Mouse (Mus musculus) hindbrain, embryonic 16.5 days (tissue): ENCODE results near the gene Ampd2. TPM values are rescaled to one million over a fixed set of nuclear protein-coding genes. Genes with fewer than 3 reads are reported as not detected.

Source experiments
- ATAC-seq: fragments of 200-750 bp; cut with Nextera tagmentation; 2 replicates; pipeline ENCODE4 v1.8.0; 2017; ENCODE audit warnings: moderate TSS enrichment, moderate library complexity
- H3K27ac ChIP-seq: fragments of 300-500 bp; sonication (generic); 2 replicates; pipeline ENCODE4 v1.5.1; 2014; ENCODE audit warnings: low read depth, mild to moderate bottlenecking, control low read depth, low read length, moderate library complexity
- H3K27me3 ChIP-seq: fragments of 300-500 bp; sonication (generic); replicated peaks from 2 replicates; pipeline ENCODE4 v1.6.1; 2014; ENCODE audit warnings: low read length; ENCODE audit not compliant: control insufficient read depth, insufficient read depth
- H3K36me3 ChIP-seq: fragments of 300-500 bp; sonication (generic); 2 replicates; pipeline ENCODE4 v1.6.1; 2014; ENCODE audit warnings: mild to moderate bottlenecking, low read length, moderate library complexity, mixed read lengths; ENCODE audit not compliant: control insufficient read depth, insufficient read depth
- H3K4me1 ChIP-seq: fragments of 300-500 bp; sonication (generic); 2 replicates; pipeline ENCODE4 v1.6.1; 2014; ENCODE audit warnings: low read depth, low read length; ENCODE audit not compliant: control insufficient read depth, insufficient read depth
- H3K4me2 ChIP-seq: fragments of 300-500 bp; sonication (generic); 2 replicates; pipeline ENCODE4 v1.6.1; 2014; ENCODE audit warnings: mild to moderate bottlenecking, low read length, control low read depth, moderate library complexity
- H3K4me3 ChIP-seq: fragments of 300-500 bp; sonication (generic); 2 replicates; pipeline ENCODE4 v1.5.1; 2014; ENCODE audit warnings: mild to moderate bottlenecking, low read length, control low read depth, moderate library complexity
- H3K9ac ChIP-seq: fragments of 300-500 bp; sonication (generic); 2 replicates; pipeline ENCODE4 v1.6.1; 2014; ENCODE audit warnings: low read depth, mild to moderate bottlenecking, control low read depth, low read length, moderate library complexity
- H3K9me3 ChIP-seq: fragments of 300-500 bp; sonication (generic); 2 replicates; pipeline ENCODE4 v1.6.1; 2014; ENCODE audit warnings: mild to moderate bottlenecking, low read length, moderate library complexity; ENCODE audit not compliant: control insufficient read depth
- WGBS: fragments of 180-500 bp; shearing (Covaris S2); extraction: QIAGEN DNeasy Blood & Tissue Kit; methylation state at CpG from one replicate; pipeline ENCODE4 v1.1.7; 2014; 5-methylcytosine and 5-hydroxymethylcytosine counted together
- polyA plus RNA-seq: library from polyadenylated mRNA; unstranded; fragments of >200 nt; fragmentation: Nextera tagmentation; extraction: Ambion mirVana; gene quantifications from 2 replicates; pipeline ENCODE4 v1.2.1, GENCODE M21; 2015

Gene Ampd2
- polyA plus RNA-seq, 1 experiment from 2014 or later = 63.6 TPM

DNA sequence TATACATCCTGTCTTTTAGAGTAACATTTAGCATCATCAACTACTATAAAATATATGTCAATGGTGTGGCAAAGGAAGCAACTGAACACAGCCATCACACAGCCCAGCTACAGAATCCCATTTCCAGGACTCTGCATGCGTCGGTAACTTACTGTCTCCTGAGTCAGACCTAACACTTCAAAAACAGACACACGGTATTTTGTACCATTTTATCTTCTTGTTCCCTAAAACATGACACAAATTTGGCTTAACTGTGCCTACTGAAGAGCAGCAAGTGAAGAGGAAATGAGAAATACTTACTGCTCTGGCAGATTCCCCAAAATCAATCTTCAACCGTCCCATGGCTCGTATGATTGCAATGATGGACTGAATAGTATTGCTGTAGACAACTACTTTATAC is 36.8 kb upstream of the Ampd2 start:
- peaks cover 13% of the 10 kb centered on the region for H3K36me3 ChIP-seq
- no peaks in the 10 kb centered on the region for H3K27me3 ChIP-seq
- no peak for ATAC-seq
- no peak overlapping the region for H3K9ac ChIP-seq
- H3K27ac ChIP-seq = no peak overlapping the region
- H3K4me2 ChIP-seq = no peak overlapping the region
- no peaks in the 10 kb centered on the region for H3K9me3 ChIP-seq
- no peak overlapping the region for H3K4me3 ChIP-seq
- WGBS = 94% methylated on average over 5 of the region's 5 CpGs
- no peaks in the 10 kb centered on the region for H3K4me1 ChIP-seq

- 68% methylated on average over 3 of the region's 3 CpGs for WGBS
- Histone ChIP-seq H3K36me3 (peaks cover 13% of the 10 kb centered on the region), H3K9ac (no peak overlapping the region)
Measured at GRCm38 (mm10) chr3:108121101-108121500, 34.6 kb upstream of the Ampd2 start.

GRCm38 (mm10) chr3:108117465-108117864 is 31.0 kb upstream of the Ampd2 start:
- no peak overlapping the region for H3K4me3 ChIP-seq
- no peaks in the 10 kb centered on the region for H3K4me1 ChIP-seq
- no peak overlapping the region for H3K4me2 ChIP-seq
- no peaks in the 10 kb centered on the region for H3K27me3 ChIP-seq
- WGBS = 93% methylated on average over 6 of the region's 6 CpGs
- no peak overlapping the region for H3K9ac ChIP-seq
- no peaks in the 10 kb centered on the region for H3K9me3 ChIP-seq
- ATAC-seq = no peak
- H3K36me3 ChIP-seq = peaks cover 19% of the 10 kb centered on the region
- no peak overlapping the region for H3K27ac ChIP-seq

More at GRCm38 (mm10) chr3:108121101-108121500, 34.6 kb upstream of the Ampd2 start:
- no peak overlapping the region for H3K4me2 ChIP-seq
- H3K9me3 ChIP-seq = no peaks in the 10 kb centered on the region
- no peak overlapping the region for H3K4me3 ChIP-seq
- H3K27ac ChIP-seq = no peak overlapping the region
- H3K4me1 ChIP-seq = no peaks in the 10 kb centered on the region
- no peak for ATAC-seq
- H3K27me3 ChIP-seq = no peaks in the 10 kb centered on the region

GRCm38 (mm10) chr3:108113591-108114289 is 27.3 kb upstream of the Ampd2 start:
- no peak overlapping the region for H3K4me2 ChIP-seq
- H3K27ac ChIP-seq = no peak overlapping the region
- no peak for ATAC-seq
- H3K9ac ChIP-seq = no peak overlapping the region
- peaks cover 24% of the 10 kb centered on the region for H3K36me3 ChIP-seq
- H3K4me1 ChIP-seq = no peaks in the 10 kb centered on the region
- no peaks in the 10 kb centered on the region for H3K27me3 ChIP-seq
- WGBS = 93% methylated on average over 7 of the region's 7 CpGs
- no peaks in the 10 kb centered on the region for H3K9me3 ChIP-seq
- H3K4me3 ChIP-seq = no peak overlapping the region

- Histone ChIP-seq H3K9ac (no peak overlapping the region), H3K4me3 (no peak overlapping the region), H3K9me3 (no peaks in the 10 kb centered on the region), H3K27ac (no peak overlapping the region), H3K36me3 (peaks cover 26% of the 10 kb centered on the region), H3K4me1 (no peaks in the 10 kb centered on the region), H3K4me2 (no peak overlapping the region), H3K27me3 (no peaks in the 10 kb centered on the region)
- WGBS = 85% methylated on average over 4 of the region's 4 CpGs
- ATAC-seq = no peak
Measured at GRCm38 (mm10) chr3:108112666-108113065, 26.2 kb upstream of the Ampd2 start.

- Histone ChIP-seq H3K9me3 (no peaks in the 10 kb centered on the region), H3K4me2 (no peak overlapping the region), H3K4me3 (no peak overlapping the region), H3K27ac (no peak overlapping the region), H3K27me3 (no peaks in the 10 kb centered on the region), H3K4me1 (no peaks in the 10 kb centered on the region), H3K36me3 (peaks cover 26% of the 10 kb centered on the region), H3K9ac (no peak overlapping the region)
- no peak for ATAC-seq
- WGBS = 88% methylated on average over 7 of the region's 7 CpGs
Measured at GRCm38 (mm10) chr3:108112246-108112645, 25.8 kb upstream of the Ampd2 start.

GRCm38 (mm10) chr3:108111320-108111719 is 24.9 kb upstream of the Ampd2 start:
- WGBS = 81% methylated on average over 5 of the region's 5 CpGs
- ATAC-seq = no peak
- H3K36me3 ChIP-seq = peaks cover 26% of the 10 kb centered on the region

GRCm38 (mm10) chr3:108105281-108105680 is 18.8 kb upstream of the Ampd2 start:
- H3K9me3 ChIP-seq = no peaks in the 10 kb centered on the region
- peaks cover 10% of the 10 kb centered on the region for H3K36me3 ChIP-seq
- H3K4me2 ChIP-seq = no peak overlapping the region
- H3K4me3 ChIP-seq = no peak overlapping the region
- H3K27ac ChIP-seq = no peak overlapping the region
- no peaks in the 10 kb centered on the region; the same call in 1 of the 2 replicates for H3K4me1 ChIP-seq
- 89% methylated on average over 3 of the region's 3 CpGs for WGBS
- no peak; the same call in 1 of the 2 replicates for ATAC-seq
- no peaks in the 10 kb centered on the region for H3K27me3 ChIP-seq
- no peak overlapping the region for H3K9ac ChIP-seq

More at GRCm38 (mm10) chr3:108111320-108111719, 24.9 kb upstream of the Ampd2 start:
- H3K4me2 ChIP-seq = no peak overlapping the region
- no peaks in the 10 kb centered on the region for H3K4me1 ChIP-seq
- no peak overlapping the region for H3K27ac ChIP-seq
- no peak overlapping the region for H3K9ac ChIP-seq
- H3K4me3 ChIP-seq = no peak overlapping the region
- H3K9me3 ChIP-seq = no peaks in the 10 kb centered on the region
- H3K27me3 ChIP-seq = no peaks in the 10 kb centered on the region

- no peaks in the 10 kb centered on the region for H3K9me3 ChIP-seq
- H3K4me3 ChIP-seq = no peak overlapping the region
- H3K4me1 ChIP-seq = no peaks in the 10 kb centered on the region; the same call in 1 of the 2 replicates
- H3K27me3 ChIP-seq = no peaks in the 10 kb centered on the region
- H3K36me3 ChIP-seq = no peaks in the 10 kb centered on the region
- H3K4me2 ChIP-seq = no peak overlapping the region
- WGBS = 73% methylated on average over 6 of the region's 6 CpGs
- H3K9ac ChIP-seq = no peak overlapping the region
- ATAC-seq = no peak
- H3K27ac ChIP-seq = no peak overlapping the region
Measured at GRCm38 (mm10) chr3:108102075-108102474, 15.6 kb upstream of the Ampd2 start.
